Mouse (Mus musculus) cerebellum, adult 11-12 months (tissue): ENCODE measurements around the gene Lrrfip1.

ENCODE experiments used
- DNase-seq: peaks from one replicate; pipeline ENCODE4 v3.0.0; 2022

The Lrrfip1 gene

GRCm38 (mm10) chr1:90999911-91000601 lies 1.5 kb downstream of the Lrrfip1 start:
- no peak for DNase-seq

GRCm38 (mm10) chr1:91001101-91001500 lies 2.6 kb downstream of the Lrrfip1 start:
- no peak for DNase-seq

- no peak for DNase-seq
These were observed 3.5 kb downstream of the Lrrfip1 start for GRCm38 (mm10) chr1:91001871-91002539.

GRCm38 (mm10) chr1:91002641-91003040 lies 4.1 kb downstream of the Lrrfip1 start:
- DNase-seq: no peak

- DNase-seq: no peak
These were observed 5.2 kb downstream of the Lrrfip1 start for GRCm38 (mm10) chr1:91003522-91004253.

- no peak for DNase-seq
These were observed 7.5 kb downstream of the Lrrfip1 start for GRCm38 (mm10) chr1:91006037-91006436.

- no peak for DNase-seq
These were observed 8.2 kb downstream of the Lrrfip1 start for GRCm38 (mm10) chr1:91006708-91007107.

- DNase-seq: no peak
These were observed 9.7 kb downstream of the Lrrfip1 start for GRCm38 (mm10) chr1:91008147-91008682.

GRCm38 (mm10) chr1:91008746-91009145 lies 10.2 kb downstream of the Lrrfip1 start:
- DNase-seq: no peak

- DNase-seq: no peak
These were observed 10.7 kb downstream of the Lrrfip1 start for GRCm38 (mm10) chr1:91009266-91009665.

- no peak for DNase-seq
These were observed 11.7 kb downstream of the Lrrfip1 start for GRCm38 (mm10) chr1:91010216-91010615.

- DNase-seq: no peak
These were observed 12.2 kb downstream of the Lrrfip1 start for GRCm38 (mm10) chr1:91010716-91011115.

- no peak for DNase-seq
These were observed 12.8 kb downstream of the Lrrfip1 start for GRCm38 (mm10) chr1:91011336-91011735.

- DNase-seq: no peak
These were observed 15.3 kb downstream of the Lrrfip1 start for GRCm38 (mm10) chr1:91013803-91014202.

GRCm38 (mm10) chr1:91015571-91015970 lies 17.0 kb downstream of the Lrrfip1 start:
- DNase-seq: no peak

GRCm38 (mm10) chr1:91017111-91017758 lies 18.7 kb downstream of the Lrrfip1 start:
- no peak for DNase-seq

GRCm38 (mm10) chr1:91019346-91019745 lies 20.8 kb downstream of the Lrrfip1 start:
- no peak for DNase-seq

- no peak for DNase-seq
These were observed 22.8 kb downstream of the Lrrfip1 start for GRCm38 (mm10) chr1:91021304-91021703.

- DNase-seq: no peak
These were observed 23.8 kb downstream of the Lrrfip1 start for GRCm38 (mm10) chr1:91022157-91022895.

GRCm38 (mm10) chr1:91023230-91023629 lies 24.7 kb downstream of the Lrrfip1 start:
- DNase-seq: no peak

GRCm38 (mm10) chr1:91023960-91024359 lies 25.4 kb downstream of the Lrrfip1 start:
- DNase-seq: no peak

- DNase-seq: no peak
These were observed 25.9 kb downstream of the Lrrfip1 start for GRCm38 (mm10) chr1:91024464-91024863.
